Mouse (Mus musculus): ENCODE results near the gene Pear1. TPM values are rescaled to one million over a fixed set of nuclear protein-coding genes. Genes with fewer than 3 reads are reported as not detected.

The Pear1 gene
- polyA plus RNA-seq, 1 experiment from 2014 or later = 28.4 TPM

GRCm38 (mm10) chr3:87755964-87756363 is 68.1 kb downstream of the Pear1 start:
- DNase-seq (ENCODE audit: low spot score) = peak; percentile 96
- Histone ChIP-seq H3K4me3 (ENCODE audit: low read depth, low read length) (no peak overlapping the region), H3K27ac (ENCODE audit: low read depth) (no peak overlapping the region), H3K9ac (ENCODE audit: low read length) (0 out of 2 replicates have a peak overlapping the region, but pooled peaks have one; percentile 20), H3K4me1 (replicated peaks; ENCODE audit: control insufficient read depth, insufficient read depth, low read length) (peaks cover 3% of the 10 kb centered on the region; the same call in 1 of the 2 replicates), H3K4me2 (ENCODE audit: low read length) (peak overlapping the region; percentile 24), H3K27me3 (replicated peaks; ENCODE audit: control insufficient read depth, insufficient read depth, low read length) (no peaks in the 10 kb centered on the region), H3K9me3 (ENCODE audit: control insufficient read depth, low read length) (no peaks in the 10 kb centered on the region), H3K36me3 (ENCODE audit: control insufficient read depth, insufficient read depth, low read length) (peaks cover 31% of the 10 kb centered on the region)
- peak; percentile 80 for ATAC-seq (replicated peaks; ENCODE audit: low FRiP score, low TSS enrichment, low read depth)
- 6% methylated on average over 24 of the region's 24 CpGs for WGBS

- H3K9me3 ChIP-seq (ENCODE audit: control insufficient read depth, low read length) = no peaks in the 10 kb centered on the region
- peaks cover 38% of the 10 kb centered on the region for H3K36me3 ChIP-seq (ENCODE audit: control insufficient read depth, insufficient read depth, low read length)
- no peak overlapping the region for H3K27ac ChIP-seq (ENCODE audit: low read depth)
- H3K27me3 ChIP-seq (replicated peaks; ENCODE audit: control insufficient read depth, insufficient read depth, low read length) = no peaks in the 10 kb centered on the region
- no peak overlapping the region for H3K9ac ChIP-seq (ENCODE audit: low read length)
- peaks cover 3% of the 10 kb centered on the region; the same call in 1 of the 2 replicates for H3K4me1 ChIP-seq (replicated peaks; ENCODE audit: control insufficient read depth, insufficient read depth, low read length)
- no peak overlapping the region for H3K4me3 ChIP-seq (ENCODE audit: low read depth, low read length)
- no peak overlapping the region for H3K4me2 ChIP-seq (ENCODE audit: low read length)
- 89% methylated on average over 13 of the region's 13 CpGs for WGBS
- ATAC-seq (replicated peaks; ENCODE audit: low FRiP score, low TSS enrichment, low read depth) = no peak
- no peak for DNase-seq (ENCODE audit: low spot score)
Observed at GRCm38 (mm10) chr3:87753829-87754228, 70.3 kb downstream of the Pear1 start.

GRCm38 (mm10) chr3:87752567-87752966 is 71.5 kb downstream of the Pear1 start:
- H3K9me3 ChIP-seq (ENCODE audit: control insufficient read depth, low read length) = no peaks in the 10 kb centered on the region
- 0 out of 2 replicates have a peak, but pooled peaks cover 3% of the 10 kb centered on the region for H3K4me1 ChIP-seq (replicated peaks; ENCODE audit: control insufficient read depth, insufficient read depth, low read length)
- H3K27ac ChIP-seq (ENCODE audit: low read depth) = no peak overlapping the region
- no peak for DNase-seq (ENCODE audit: low spot score)
- no peak overlapping the region for H3K4me3 ChIP-seq (ENCODE audit: low read depth, low read length)
- WGBS = 89% methylated on average over 3 of the region's 3 CpGs
- ATAC-seq (replicated peaks; ENCODE audit: low FRiP score, low TSS enrichment, low read depth) = no peak
- no peak overlapping the region for H3K9ac ChIP-seq (ENCODE audit: low read length)
- no peak overlapping the region for H3K4me2 ChIP-seq (ENCODE audit: low read length)
- H3K36me3 ChIP-seq (ENCODE audit: control insufficient read depth, insufficient read depth, low read length) = peaks cover 40% of the 10 kb centered on the region
- no peaks in the 10 kb centered on the region for H3K27me3 ChIP-seq (replicated peaks; ENCODE audit: control insufficient read depth, insufficient read depth, low read length)

- 89% methylated on average over 12 of the region's 12 CpGs for WGBS
- H3K27ac ChIP-seq (ENCODE audit: low read depth) = no peak overlapping the region
- H3K4me2 ChIP-seq (ENCODE audit: low read length) = no peak overlapping the region
- no peak for ATAC-seq (replicated peaks; ENCODE audit: low FRiP score, low TSS enrichment, low read depth)
- H3K4me1 ChIP-seq (replicated peaks; ENCODE audit: control insufficient read depth, insufficient read depth, low read length) = peaks cover 15% of the 10 kb centered on the region
- peaks cover 36% of the 10 kb centered on the region for H3K36me3 ChIP-seq (ENCODE audit: control insufficient read depth, insufficient read depth, low read length)
- H3K27me3 ChIP-seq (replicated peaks; ENCODE audit: control insufficient read depth, insufficient read depth, low read length) = no peaks in the 10 kb centered on the region
- no peak for DNase-seq (ENCODE audit: low spot score)
- H3K9ac ChIP-seq (ENCODE audit: low read length) = no peak overlapping the region
- no peaks in the 10 kb centered on the region for H3K9me3 ChIP-seq (ENCODE audit: control insufficient read depth, low read length)
- no peak overlapping the region for H3K4me3 ChIP-seq (ENCODE audit: low read depth, low read length)
Observed at GRCm38 (mm10) chr3:87749977-87750376, 74.1 kb downstream of the Pear1 start.

- H3K4me2 ChIP-seq (ENCODE audit: low read length) = no peak overlapping the region
- no peaks in the 10 kb centered on the region for H3K27me3 ChIP-seq (replicated peaks; ENCODE audit: control insufficient read depth, insufficient read depth, low read length)
- DNase-seq (ENCODE audit: low spot score) (no peak), ATAC-seq (replicated peaks; ENCODE audit: low FRiP score, low TSS enrichment, low read depth) (no peak)
- no peak overlapping the region for H3K9ac ChIP-seq (ENCODE audit: low read length)
- H3K4me1 ChIP-seq (replicated peaks; ENCODE audit: control insufficient read depth, insufficient read depth, low read length) = peaks cover 20% of the 10 kb centered on the region
- 26% methylated on average over 5 of the region's 5 CpGs for WGBS
- H3K27ac ChIP-seq (ENCODE audit: low read depth) = no peak overlapping the region
- H3K9me3 ChIP-seq (ENCODE audit: control insufficient read depth, low read length) = no peaks in the 10 kb centered on the region
- peaks cover 36% of the 10 kb centered on the region for H3K36me3 ChIP-seq (ENCODE audit: control insufficient read depth, insufficient read depth, low read length)
- no peak overlapping the region for H3K4me3 ChIP-seq (ENCODE audit: low read depth, low read length)
Observed at GRCm38 (mm10) chr3:87749036-87749435, 75.1 kb downstream of the Pear1 start.

GRCm38 (mm10) chr3:87748431-87748830 is 75.7 kb downstream of the Pear1 start, which contains the start of gene Lrrc71:
TSS of gene Lrrc71 (minus strand) at chr3:87748625.
- no peaks in the 10 kb centered on the region for H3K27me3 ChIP-seq (replicated peaks; ENCODE audit: control insufficient read depth, insufficient read depth, low read length)
- DNase-seq (ENCODE audit: low spot score) (no peak), ATAC-seq (replicated peaks; ENCODE audit: low FRiP score, low TSS enrichment, low read depth) (no peak)
- no peak within 1 kb of the TSS for H3K9ac ChIP-seq (ENCODE audit: low read length)
- H3K27ac ChIP-seq (ENCODE audit: low read depth) = no peak within 1 kb of the TSS
- H3K36me3 ChIP-seq (ENCODE audit: control insufficient read depth, insufficient read depth, low read length) = peaks cover 30% of the 10 kb centered on the region
- H3K4me3 ChIP-seq (ENCODE audit: low read depth, low read length) = no peak within 1 kb of the TSS
- H3K4me2 ChIP-seq (ENCODE audit: low read length) = no peak within 1 kb of the TSS
- no peaks in the 10 kb centered on the region for H3K9me3 ChIP-seq (ENCODE audit: control insufficient read depth, low read length)
- peaks cover 20% of the 10 kb centered on the region for H3K4me1 ChIP-seq (replicated peaks; ENCODE audit: control insufficient read depth, insufficient read depth, low read length)
- 49% methylated on average over 13 of the region's 13 CpGs for WGBS

- 20% methylated on average over 18 of the region's 18 CpGs for WGBS
- peak overlapping the region; percentile 10; the same call in 1 of the 2 replicates for H3K4me3 ChIP-seq (ENCODE audit: low read depth, low read length)
- H3K4me2 ChIP-seq (ENCODE audit: low read length) = peak overlapping the region; percentile 41
- DNase-seq (ENCODE audit: low spot score) (peak; percentile 69), ATAC-seq (replicated peaks; ENCODE audit: low FRiP score, low TSS enrichment, low read depth) (peak; percentile 70; the same call in 1 of the 2 replicates)
- peak overlapping the region; percentile 20; the same call in 1 of the 2 replicates for H3K9ac ChIP-seq (ENCODE audit: low read length)
- H3K27me3 ChIP-seq (replicated peaks; ENCODE audit: control insufficient read depth, insufficient read depth, low read length) = no peaks in the 10 kb centered on the region
- H3K9me3 ChIP-seq (ENCODE audit: control insufficient read depth, low read length) = no peaks in the 10 kb centered on the region
- H3K4me1 ChIP-seq (replicated peaks; ENCODE audit: control insufficient read depth, insufficient read depth, low read length) = peaks cover 20% of the 10 kb centered on the region
- peak overlapping the region; percentile 85 for H3K27ac ChIP-seq (ENCODE audit: low read depth)
- H3K36me3 ChIP-seq (ENCODE audit: control insufficient read depth, insufficient read depth, low read length) = peaks cover 9% of the 10 kb centered on the region; the same call in 1 of the 2 replicates
Observed at GRCm38 (mm10) chr3:87745036-87745659, 79.0 kb downstream of the Pear1 start.

GRCm38 (mm10) chr3:87743927-87744326 is 80.2 kb downstream of the Pear1 start:
- Histone ChIP-seq H3K27me3 (replicated peaks; ENCODE audit: control insufficient read depth, insufficient read depth, low read length) (no peaks in the 10 kb centered on the region), H3K9me3 (ENCODE audit: control insufficient read depth, low read length) (no peaks in the 10 kb centered on the region), H3K27ac (ENCODE audit: low read depth) (no peak overlapping the region), H3K4me3 (ENCODE audit: low read depth, low read length) (no peak overlapping the region), H3K9ac (ENCODE audit: low read length) (no peak overlapping the region), H3K4me2 (ENCODE audit: low read length) (no peak overlapping the region), H3K36me3 (ENCODE audit: control insufficient read depth, insufficient read depth, low read length) (peaks cover 7% of the 10 kb centered on the region; the same call in 1 of the 2 replicates), H3K4me1 (replicated peaks; ENCODE audit: control insufficient read depth, insufficient read depth, low read length) (peaks cover 20% of the 10 kb centered on the region)
- WGBS = 78% methylated on average over 4 of the region's 4 CpGs
- ATAC-seq (replicated peaks; ENCODE audit: low FRiP score, low TSS enrichment, low read depth) (no peak), DNase-seq (ENCODE audit: low spot score) (no peak)

- WGBS = 92% methylated on average over 16 of the region's 16 CpGs
- no peak for ATAC-seq (replicated peaks; ENCODE audit: low FRiP score, low TSS enrichment, low read depth)
Observed at GRCm38 (mm10) chr3:87742735-87743134, 81.4 kb downstream of the Pear1 start.

More at GRCm38 (mm10) chr3:87742735-87743134, 81.4 kb downstream of the Pear1 start:
- Histone ChIP-seq H3K9ac (ENCODE audit: low read length) (no peak overlapping the region), H3K4me2 (ENCODE audit: low read length) (no peak overlapping the region), H3K36me3 (ENCODE audit: control insufficient read depth, insufficient read depth, low read length) (peaks cover 16% of the 10 kb centered on the region), H3K4me1 (replicated peaks; ENCODE audit: control insufficient read depth, insufficient read depth, low read length) (peaks cover 20% of the 10 kb centered on the region), H3K27ac (ENCODE audit: low read depth) (no peak overlapping the region), H3K4me3 (ENCODE audit: low read depth, low read length) (no peak overlapping the region), H3K27me3 (replicated peaks; ENCODE audit: control insufficient read depth, insufficient read depth, low read length) (no peaks in the 10 kb centered on the region), H3K9me3 (ENCODE audit: control insufficient read depth, low read length) (no peaks in the 10 kb centered on the region)
- no peak for DNase-seq (ENCODE audit: low spot score)

Measured in intestine, embryonic 14.5 days (tissue).